Mouse (Mus musculus): ENCODE data around the gene Scd1. TPM values are rescaled to one million over a fixed set of nuclear protein-coding genes. Genes with fewer than 3 reads are reported as not detected.

Gene Scd1
- polyA plus RNA-seq, 1 experiment from 2014 or later: 3.1 TPM

DNA sequence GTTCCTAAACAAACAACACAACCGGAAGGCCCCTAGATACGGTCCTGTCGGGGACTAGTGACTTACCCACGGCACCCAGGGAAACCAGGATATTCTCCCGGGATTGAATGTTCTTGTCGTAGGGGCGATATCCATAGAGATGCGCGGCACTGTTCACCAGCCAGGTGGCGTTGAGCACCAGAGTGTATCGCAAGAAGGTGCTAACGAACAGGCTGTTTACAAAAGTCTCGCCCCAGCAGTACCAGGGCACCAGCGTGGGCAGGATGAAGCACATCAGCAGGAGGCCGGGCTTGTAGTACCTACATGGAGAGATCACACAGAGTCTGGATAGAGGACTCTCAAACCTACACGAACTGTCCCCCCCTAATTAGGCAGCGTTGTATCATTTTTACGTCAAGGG is 7.6 kb downstream of the Scd1 start:
- no peak for DNase-seq
- H3K4me1 ChIP-seq (ENCODE audit: insufficient read depth): no peaks in the 10 kb centered on the region
- no peak for TF ChIP-seq CTCF (IDR thresholded peaks at IDR 0.05; ENCODE audit: low read depth)
- no peak overlapping the region for H3K27ac ChIP-seq (ENCODE audit: low read depth)
- H3K4me3 ChIP-seq (ENCODE audit: low read depth, low read length): no peak overlapping the region
- H3K36me3 ChIP-seq (ENCODE audit: insufficient read depth): 0 out of 2 replicates have a peak, but pooled peaks cover 4% of the 10 kb centered on the region
- H3K9ac ChIP-seq: no peak overlapping the region
- no peaks in the 10 kb centered on the region for H3K27me3 ChIP-seq (ENCODE audit: insufficient read depth, low read length)
- H3K4me2 ChIP-seq: no peak overlapping the region
- no peaks in the 10 kb centered on the region for H3K9me3 ChIP-seq (ENCODE audit: low read depth, low read length)
- 86% methylated on average over 18 of the region's 18 CpGs for WGBS
- ATAC-seq (ENCODE audit: insufficient read depth): no peak

DNA sequence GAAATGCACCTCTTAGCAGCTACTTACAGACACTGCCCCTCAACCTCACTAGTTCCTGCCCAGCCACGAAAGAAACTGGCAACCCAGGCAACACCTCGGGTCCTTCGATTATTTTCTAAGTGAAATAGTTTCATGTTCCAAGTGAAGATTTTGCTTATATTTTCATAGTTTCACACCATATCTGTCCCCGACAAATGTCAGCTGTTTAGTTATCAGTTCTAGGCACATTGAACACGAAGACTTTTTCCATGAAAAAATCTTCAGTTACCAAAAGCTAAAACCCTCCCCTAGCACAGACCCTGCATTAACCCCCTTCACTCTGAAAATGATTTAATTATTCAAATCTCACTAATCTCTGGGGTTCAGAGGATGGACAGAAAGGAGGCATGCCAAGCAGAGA is 10.9 kb downstream of the Scd1 start:
- 72% methylated on average over 5 of the region's 5 CpGs for WGBS

DNA sequence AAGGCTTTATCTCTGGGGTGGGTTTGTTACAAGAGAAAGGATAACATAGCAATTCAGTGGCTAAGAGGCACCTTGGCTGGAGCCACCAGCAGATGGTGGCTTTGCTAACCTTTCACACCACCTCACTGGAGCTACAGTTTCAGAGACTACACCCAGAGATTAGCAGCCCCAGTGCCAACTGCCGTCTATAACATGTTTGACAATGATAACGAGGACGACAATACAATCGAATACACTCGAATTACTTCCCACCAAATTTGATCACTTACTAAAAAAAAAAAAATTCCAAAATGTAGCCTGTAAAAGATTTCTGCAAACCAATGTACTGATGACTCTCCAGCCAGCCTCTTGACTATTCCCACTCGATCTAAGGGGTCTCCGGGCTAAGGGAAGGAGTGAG is 12.7 kb downstream of the Scd1 start:
- 64% methylated on average over 7 of the region's 7 CpGs for WGBS
- no peaks in the 10 kb centered on the region for H3K4me1 ChIP-seq (ENCODE audit: insufficient read depth)
- H3K4me2 ChIP-seq: no peak overlapping the region
- H3K27ac ChIP-seq (ENCODE audit: low read depth): no peak overlapping the region
- no peaks in the 10 kb centered on the region for H3K9me3 ChIP-seq (ENCODE audit: low read depth, low read length)
- TF ChIP-seq CTCF (IDR thresholded peaks at IDR 0.05; ENCODE audit: low read depth): no peak
- no peak for DNase-seq
- no peak overlapping the region for H3K9ac ChIP-seq
- no peak for ATAC-seq (ENCODE audit: insufficient read depth)
- no peak overlapping the region for H3K4me3 ChIP-seq (ENCODE audit: low read depth, low read length)
- no peaks in the 10 kb centered on the region for H3K27me3 ChIP-seq (ENCODE audit: insufficient read depth, low read length)
- 0 out of 2 replicates have a peak, but pooled peaks cover 1% of the 10 kb centered on the region for H3K36me3 ChIP-seq (ENCODE audit: insufficient read depth)

More for the DNA sequence above, 10.9 kb downstream of the Scd1 start:
- 0 out of 2 replicates have a peak, but pooled peaks cover 4% of the 10 kb centered on the region for H3K36me3 ChIP-seq (ENCODE audit: insufficient read depth)
- no peak for TF ChIP-seq CTCF (IDR thresholded peaks at IDR 0.05; ENCODE audit: low read depth)
- H3K4me2 ChIP-seq: no peak overlapping the region
- ATAC-seq (ENCODE audit: insufficient read depth): no peak
- no peaks in the 10 kb centered on the region for H3K9me3 ChIP-seq (ENCODE audit: low read depth, low read length)
- DNase-seq: no peak
- H3K4me3 ChIP-seq (ENCODE audit: low read depth, low read length): no peak overlapping the region
- no peak overlapping the region for H3K27ac ChIP-seq (ENCODE audit: low read depth)
- no peaks in the 10 kb centered on the region for H3K4me1 ChIP-seq (ENCODE audit: insufficient read depth)
- no peaks in the 10 kb centered on the region for H3K27me3 ChIP-seq (ENCODE audit: insufficient read depth, low read length)
- no peak overlapping the region for H3K9ac ChIP-seq

DNA sequence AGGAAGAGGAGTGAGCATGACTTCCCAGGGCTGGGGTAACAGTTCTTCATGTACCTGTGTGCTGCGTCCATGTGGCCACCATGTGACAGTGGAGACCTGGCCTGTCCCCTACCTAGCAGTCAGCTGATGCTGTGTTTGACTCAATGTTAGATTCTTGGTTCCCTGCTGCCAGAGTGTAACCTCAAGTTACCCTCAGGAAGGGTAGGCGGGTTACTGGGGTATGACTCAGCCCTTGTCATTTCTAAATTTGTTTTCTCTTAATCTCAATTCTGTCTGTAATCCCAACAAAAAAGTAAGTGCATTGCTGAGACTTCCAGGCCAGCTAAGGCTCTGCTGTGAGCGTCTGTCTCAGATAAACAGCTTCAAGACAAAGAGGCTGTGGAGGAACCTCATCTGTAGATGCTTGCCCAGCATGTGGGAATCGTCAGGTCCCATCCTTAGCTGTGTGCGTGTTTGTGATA is 13.7 kb downstream of the Scd1 start:
- H3K4me1 ChIP-seq (ENCODE audit: insufficient read depth): 0 out of 2 replicates have a peak, but pooled peaks cover 1% of the 10 kb centered on the region
- no peak overlapping the region for H3K4me3 ChIP-seq (ENCODE audit: low read depth, low read length)
- no peak overlapping the region for H3K27ac ChIP-seq (ENCODE audit: low read depth)
- DNase-seq (no peak), ATAC-seq (ENCODE audit: insufficient read depth) (no peak)
- no peaks in the 10 kb centered on the region for H3K36me3 ChIP-seq (ENCODE audit: insufficient read depth)
- H3K27me3 ChIP-seq (ENCODE audit: insufficient read depth, low read length): no peaks in the 10 kb centered on the region
- 70% methylated on average over 5 of the region's 5 CpGs for WGBS
- H3K9ac ChIP-seq: no peak overlapping the region
- TF ChIP-seq CTCF (IDR thresholded peaks at IDR 0.05; ENCODE audit: low read depth): no peak
- H3K4me2 ChIP-seq: no peak overlapping the region
- no peaks in the 10 kb centered on the region for H3K9me3 ChIP-seq (ENCODE audit: low read depth, low read length)

DNA sequence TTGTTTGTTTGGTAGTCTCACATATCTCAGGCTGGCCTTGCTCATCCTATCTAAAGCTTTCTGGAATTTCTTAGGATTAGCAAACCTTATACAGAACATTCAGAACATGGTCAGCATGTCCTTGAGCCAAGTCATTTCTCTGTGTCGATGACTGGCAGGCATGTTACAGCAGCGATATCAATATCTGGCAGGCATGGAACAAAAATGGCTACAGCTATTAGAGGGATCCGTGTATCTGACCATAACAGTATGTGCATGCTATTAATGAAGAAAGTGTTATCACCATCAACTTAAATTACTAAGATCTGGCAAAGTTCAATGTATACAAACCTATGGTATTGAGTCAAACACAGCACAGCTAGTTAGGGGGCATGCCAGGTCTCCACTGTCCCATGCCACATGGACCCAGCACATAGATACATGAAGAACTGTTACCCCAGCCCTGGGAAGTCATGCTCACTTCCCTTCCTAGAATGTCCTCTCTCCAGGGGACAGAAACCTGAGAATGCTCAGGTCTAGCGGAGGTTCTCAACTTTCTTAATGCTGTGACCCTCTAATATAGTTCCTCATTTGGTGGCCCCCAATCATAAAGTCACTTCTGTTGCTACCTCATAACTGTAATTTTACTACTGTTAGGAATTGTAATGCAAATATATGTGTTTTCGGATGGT is 15.2 kb downstream of the Scd1 start:
- no peak overlapping the region for H3K4me2 ChIP-seq
- no peak for ATAC-seq (ENCODE audit: insufficient read depth)
- no peak for DNase-seq
- WGBS: 88% methylated on average over 5 of the region's 5 CpGs
- TF ChIP-seq CTCF (IDR thresholded peaks at IDR 0.05; ENCODE audit: low read depth): no peak
- H3K27me3 ChIP-seq (ENCODE audit: insufficient read depth, low read length): no peaks in the 10 kb centered on the region
- no peak overlapping the region for H3K27ac ChIP-seq (ENCODE audit: low read depth)
- no peaks in the 10 kb centered on the region for H3K36me3 ChIP-seq (ENCODE audit: insufficient read depth)
- no peak overlapping the region for H3K4me3 ChIP-seq (ENCODE audit: low read depth, low read length)
- H3K4me1 ChIP-seq (ENCODE audit: insufficient read depth): 0 out of 2 replicates have a peak, but pooled peaks cover 3% of the 10 kb centered on the region
- H3K9me3 ChIP-seq (ENCODE audit: low read depth, low read length): no peaks in the 10 kb centered on the region
- H3K9ac ChIP-seq: no peak overlapping the region

DNA sequence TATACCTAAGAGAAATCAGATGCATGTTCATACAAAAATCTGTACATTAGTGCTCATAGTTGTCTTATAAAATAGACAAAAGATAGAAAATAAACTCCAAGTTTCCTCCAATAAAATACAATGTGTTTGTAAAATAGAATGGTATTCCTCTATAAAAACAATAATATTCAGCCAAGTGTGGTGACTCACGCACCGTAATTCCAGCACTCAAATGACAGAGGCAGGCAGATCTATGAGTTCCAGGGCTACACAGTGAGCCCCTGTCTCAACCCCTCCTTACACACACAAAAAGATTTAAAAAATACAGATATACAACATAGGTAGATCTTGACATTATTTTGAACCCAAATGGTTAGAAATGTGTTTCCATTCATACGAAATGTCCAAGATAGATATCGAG is 15.8 kb downstream of the Scd1 start:
- ATAC-seq (ENCODE audit: insufficient read depth): no peak
- no peak overlapping the region for H3K4me2 ChIP-seq
- H3K4me3 ChIP-seq (ENCODE audit: low read depth, low read length): no peak overlapping the region
- no peak overlapping the region for H3K27ac ChIP-seq (ENCODE audit: low read depth)
- H3K9ac ChIP-seq: no peak overlapping the region
- WGBS: 89% methylated on average over 4 of the region's 4 CpGs
- no peak for DNase-seq
- H3K27me3 ChIP-seq (ENCODE audit: insufficient read depth, low read length): no peaks in the 10 kb centered on the region
- H3K4me1 ChIP-seq (ENCODE audit: insufficient read depth): 0 out of 2 replicates have a peak, but pooled peaks cover 3% of the 10 kb centered on the region
- no peaks in the 10 kb centered on the region for H3K9me3 ChIP-seq (ENCODE audit: low read depth, low read length)
- no peaks in the 10 kb centered on the region for H3K36me3 ChIP-seq (ENCODE audit: insufficient read depth)
- no peak for TF ChIP-seq CTCF (IDR thresholded peaks at IDR 0.05; ENCODE audit: low read depth)

DNA sequence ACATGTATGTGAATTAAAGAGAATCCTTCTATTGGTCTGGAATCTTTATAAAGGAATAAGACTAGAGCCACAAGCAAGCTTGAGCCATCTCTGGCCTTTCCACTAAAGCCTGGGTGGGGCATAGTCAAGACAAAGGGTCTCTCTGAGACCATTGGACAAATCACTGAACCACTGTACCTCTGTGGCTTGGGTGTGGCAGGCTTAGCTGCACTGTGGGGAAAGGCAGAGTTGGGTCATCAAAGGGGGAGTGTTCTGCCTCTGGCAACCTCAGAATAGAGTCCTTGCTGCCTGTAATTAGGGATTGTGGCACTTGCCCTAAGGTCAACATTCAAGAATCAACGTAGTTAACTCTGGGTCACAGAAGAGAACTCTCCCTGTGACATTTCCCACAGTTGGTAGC is 18.2 kb downstream of the Scd1 start:
- H3K9me3 ChIP-seq (ENCODE audit: low read depth, low read length): no peaks in the 10 kb centered on the region
- WGBS: 46% methylated on average over 1 of the region's 1 CpGs
- no peak overlapping the region for H3K27ac ChIP-seq (ENCODE audit: low read depth)
- H3K4me2 ChIP-seq: no peak overlapping the region
- H3K4me3 ChIP-seq (ENCODE audit: low read depth, low read length): no peak overlapping the region
- H3K36me3 ChIP-seq (ENCODE audit: insufficient read depth): no peaks in the 10 kb centered on the region
- H3K27me3 ChIP-seq (ENCODE audit: insufficient read depth, low read length): no peaks in the 10 kb centered on the region
- H3K9ac ChIP-seq: no peak overlapping the region
- H3K4me1 ChIP-seq (ENCODE audit: insufficient read depth): 0 out of 2 replicates have a peak, but pooled peaks cover 3% of the 10 kb centered on the region
- ATAC-seq (ENCODE audit: insufficient read depth) (no peak), DNase-seq (no peak)
- no peak for TF ChIP-seq CTCF (IDR thresholded peaks at IDR 0.05; ENCODE audit: low read depth)
